Mouse (Mus musculus) c-Kit-positive CD71-positive TER-119-negative erythroid progenitor cells, embryonic 14.5 days (primary cell): ENCODE results near the gene Ina.

Source experiments
- DNase-seq: peaks from one replicate; pipeline ENCODE4 v3.0.0-alpha.2; 2013; ENCODE audit warnings: low read depth

The Ina gene

GRCm38 (mm10) chr19:47014159-47014446 lies 395 bp upstream of the Ina start:
- no peak for DNase-seq

DNA sequence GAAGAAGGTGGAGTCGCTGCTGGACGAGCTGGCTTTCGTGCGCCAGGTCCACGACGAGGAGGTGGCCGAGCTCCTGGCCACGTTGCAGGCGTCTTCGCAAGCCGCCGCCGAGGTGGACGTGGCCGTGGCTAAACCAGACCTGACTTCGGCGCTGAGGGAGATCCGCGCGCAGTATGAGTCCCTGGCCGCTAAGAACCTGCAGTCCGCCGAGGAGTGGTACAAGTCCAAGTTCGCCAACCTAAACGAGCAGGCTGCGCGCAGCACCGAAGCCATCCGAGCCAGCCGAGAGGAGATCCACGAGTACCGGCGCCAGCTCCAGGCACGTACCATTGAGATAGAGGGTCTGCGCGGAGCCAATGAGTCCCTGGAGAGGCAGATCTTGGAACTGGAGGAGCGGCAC lies 898 bp downstream of the Ina start:
- no peak for DNase-seq

DNA sequence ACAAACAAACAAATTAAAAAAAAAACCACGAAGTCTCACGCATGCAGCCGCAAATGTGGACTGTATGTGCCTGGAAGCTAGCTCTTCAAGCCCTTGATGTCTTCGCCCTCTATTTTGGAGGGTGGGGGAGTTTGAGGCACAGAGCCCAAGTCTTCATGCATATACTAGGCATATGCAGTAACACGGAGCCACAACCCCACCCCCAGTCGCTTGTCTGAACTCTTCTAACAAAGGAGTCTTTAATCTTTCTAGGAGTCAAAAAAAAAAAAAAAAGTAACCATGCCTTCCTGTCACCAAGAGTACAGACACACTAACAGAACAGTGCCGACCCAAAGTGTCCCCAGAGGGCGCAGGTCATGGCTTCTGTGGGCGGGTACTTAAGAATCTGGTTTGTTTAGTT lies 1.5 kb downstream of the Ina start:
- DNase-seq: no peak

DNA sequence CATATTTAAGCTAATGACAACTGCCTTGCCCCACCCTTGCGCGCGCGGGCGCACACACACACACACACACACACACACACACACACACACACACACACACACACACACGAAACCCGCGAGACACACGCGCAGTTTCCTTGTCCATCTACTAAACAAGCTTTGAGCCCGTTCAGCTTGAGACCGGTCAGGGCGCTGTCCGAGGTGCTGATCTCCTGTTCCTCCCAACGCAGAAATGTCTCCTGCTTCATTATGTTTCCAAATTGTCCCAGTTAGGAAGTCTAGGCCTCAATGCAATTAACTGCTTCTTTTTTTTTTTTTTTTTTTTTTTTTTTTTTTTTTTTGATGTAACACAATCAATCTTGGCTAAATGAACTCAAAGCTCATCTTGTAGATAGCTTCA lies 2.0 kb downstream of the Ina start:
- peak; percentile 67 for DNase-seq

DNA sequence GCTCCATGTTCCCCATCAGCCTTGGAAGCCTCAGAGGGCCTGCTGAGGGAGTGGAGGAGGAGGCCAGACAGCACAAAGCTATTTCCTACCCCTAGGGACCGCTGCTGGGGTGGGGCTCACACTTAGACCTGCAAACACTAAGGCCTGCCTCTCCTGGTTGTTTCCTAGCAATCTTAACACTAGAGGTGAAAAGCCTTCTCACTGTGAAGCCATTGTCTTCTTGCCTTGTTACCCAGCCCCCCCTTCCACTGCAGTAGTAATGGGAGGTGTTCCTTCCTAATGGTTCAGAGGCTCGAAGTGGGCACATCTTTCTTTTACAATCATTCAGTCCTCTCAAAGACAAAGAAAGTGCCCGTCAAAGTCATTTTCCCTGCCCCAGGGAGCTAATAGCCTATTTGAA lies 3.3 kb downstream of the Ina start:
- no peak for DNase-seq

DNA sequence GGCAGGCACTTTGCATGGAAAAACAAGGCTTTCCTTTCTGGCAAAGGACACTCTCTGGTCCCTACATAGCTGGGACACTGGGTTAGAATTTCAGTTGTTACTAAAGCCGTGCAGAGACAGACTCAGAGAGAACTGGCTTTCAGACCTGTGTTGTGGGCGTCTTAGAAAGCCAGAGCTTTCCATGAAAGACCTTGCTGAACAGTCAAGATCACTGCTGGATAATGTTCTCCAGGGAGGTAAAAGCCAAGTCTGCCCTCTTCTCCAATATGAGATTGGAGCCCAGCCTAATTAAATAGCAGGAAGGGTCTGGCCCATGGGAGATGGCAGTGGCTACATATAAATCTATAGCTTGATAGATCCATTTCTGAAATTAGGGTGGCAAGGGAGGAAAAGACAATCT lies 3.8 kb downstream of the Ina start:
- DNase-seq: no peak

- DNase-seq: no peak
Observed at GRCm38 (mm10) chr19:47019326-47019725, 4.8 kb downstream of the Ina start.

- DNase-seq: no peak
Observed at GRCm38 (mm10) chr19:47022709-47023108, 8.2 kb downstream of the Ina start.

DNA sequence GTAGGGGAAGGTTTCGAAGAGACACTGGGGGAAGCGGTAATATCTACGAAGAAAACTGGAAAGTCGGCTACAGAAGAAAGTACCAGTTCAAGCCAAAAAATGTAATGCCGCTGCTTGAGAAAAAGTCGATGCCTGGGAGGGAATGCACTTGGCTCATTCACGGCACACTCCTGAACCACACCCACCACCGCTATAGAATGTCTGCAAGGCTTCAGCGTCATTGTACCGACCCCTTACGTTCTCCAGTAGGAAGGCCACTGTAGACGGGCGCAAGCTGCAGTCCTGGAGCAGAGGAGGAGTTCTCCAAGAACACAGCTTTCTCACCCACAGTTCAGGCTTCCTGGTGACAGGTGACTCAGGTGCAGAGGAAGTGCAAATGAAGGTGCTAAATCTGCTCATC lies 9.0 kb downstream of the Ina start:
- no peak for DNase-seq

DNA sequence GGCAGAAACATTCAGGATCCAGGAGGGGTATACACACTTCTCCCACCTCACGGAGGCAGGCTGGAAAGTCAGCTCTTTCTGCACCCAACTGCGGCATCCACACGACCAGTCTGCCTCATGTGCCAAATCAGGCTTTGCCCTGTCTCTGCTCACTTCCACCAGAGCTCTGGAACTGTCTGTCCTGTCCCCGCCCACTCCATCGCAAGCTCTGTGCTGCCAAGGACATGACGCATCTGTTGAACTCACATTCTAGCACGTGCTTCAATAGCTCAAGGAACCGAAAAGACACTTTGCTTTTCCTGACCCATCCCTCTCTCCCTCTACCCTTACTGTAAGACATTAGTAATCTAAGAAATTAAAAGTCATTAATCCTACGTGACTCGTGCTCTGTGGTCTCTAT lies 10.5 kb downstream of the Ina start:
- no peak for DNase-seq

- no peak for DNase-seq
Observed at GRCm38 (mm10) chr19:47026513-47026912, 12.0 kb downstream of the Ina start.

- no peak for DNase-seq
Observed at GRCm38 (mm10) chr19:47029796-47030195, 15.3 kb downstream of the Ina start.

DNA sequence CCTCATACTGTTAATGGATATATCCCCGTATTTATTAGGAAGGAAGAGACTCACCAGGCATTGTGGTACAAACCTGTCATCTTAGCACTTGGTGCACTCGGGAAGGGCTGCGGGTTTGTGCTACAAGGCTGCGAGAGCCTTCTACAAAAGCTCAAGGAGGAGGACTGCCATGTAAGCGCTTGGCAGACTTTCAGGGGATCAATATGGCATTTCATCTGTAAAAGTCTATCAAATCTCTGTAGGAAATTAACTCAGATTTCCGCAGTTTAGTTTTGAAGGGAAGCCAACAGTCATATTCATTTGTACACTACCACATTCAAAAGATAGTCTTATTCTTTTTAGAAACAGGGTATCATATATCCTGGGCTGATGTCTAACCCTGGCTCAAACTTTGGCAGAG lies 17.3 kb downstream of the Ina start:
- no peak for DNase-seq

GRCm38 (mm10) chr19:47034916-47035315 lies 20.4 kb downstream of the Ina start:
- no peak for DNase-seq

- DNase-seq: no peak
Observed at GRCm38 (mm10) chr19:47036596-47036995, 22.1 kb downstream of the Ina start.

GRCm38 (mm10) chr19:47040720-47041473 lies 26.4 kb downstream of the Ina start:
- no peak for DNase-seq

- no peak for DNase-seq
Observed at GRCm38 (mm10) chr19:47043608-47044007, 29.1 kb downstream of the Ina start.

DNA sequence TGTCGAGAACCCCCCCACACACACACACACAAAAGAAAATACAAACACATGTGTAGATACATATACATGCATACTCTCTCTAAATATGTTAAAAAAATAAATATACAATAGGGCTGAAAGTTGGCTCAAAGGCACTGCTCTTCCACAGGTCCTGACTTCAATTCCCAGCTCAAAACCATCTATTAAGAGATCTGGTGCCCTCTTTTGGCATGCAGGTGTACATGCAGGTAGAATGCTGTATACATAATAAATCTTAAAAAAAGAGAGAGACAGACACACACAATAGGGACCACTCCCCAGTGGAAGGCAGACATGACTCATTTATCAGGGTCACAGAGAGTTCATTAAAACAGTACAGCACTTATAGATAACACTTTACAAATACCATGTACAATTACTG lies 31.8 kb downstream of the Ina start:
- DNase-seq: no peak

- no peak for DNase-seq
Observed at GRCm38 (mm10) chr19:47047236-47047833, 32.8 kb downstream of the Ina start.

- no peak for DNase-seq
Observed at GRCm38 (mm10) chr19:47049061-47049460, 34.6 kb downstream of the Ina start.

DNA sequence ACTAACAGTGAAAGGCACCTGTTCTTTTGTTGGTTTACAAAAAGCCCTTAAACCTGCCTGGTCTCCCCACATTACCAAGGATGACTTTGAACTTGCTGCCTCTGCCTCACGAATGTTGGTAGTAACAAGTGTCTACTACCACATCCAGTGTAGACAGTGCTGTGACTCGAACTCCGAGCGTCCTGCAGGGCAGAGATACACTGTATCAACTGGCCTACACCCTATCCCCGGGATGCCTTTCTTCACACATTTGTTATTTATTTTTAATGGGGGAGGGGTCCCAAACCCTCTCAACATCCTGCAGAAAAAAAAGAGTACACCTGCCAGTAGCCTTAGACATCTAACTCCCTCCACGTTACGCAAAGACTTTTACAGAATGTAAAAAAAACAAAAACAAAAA lies 35.3 kb downstream of the Ina start:
- DNase-seq: no peak

DNA sequence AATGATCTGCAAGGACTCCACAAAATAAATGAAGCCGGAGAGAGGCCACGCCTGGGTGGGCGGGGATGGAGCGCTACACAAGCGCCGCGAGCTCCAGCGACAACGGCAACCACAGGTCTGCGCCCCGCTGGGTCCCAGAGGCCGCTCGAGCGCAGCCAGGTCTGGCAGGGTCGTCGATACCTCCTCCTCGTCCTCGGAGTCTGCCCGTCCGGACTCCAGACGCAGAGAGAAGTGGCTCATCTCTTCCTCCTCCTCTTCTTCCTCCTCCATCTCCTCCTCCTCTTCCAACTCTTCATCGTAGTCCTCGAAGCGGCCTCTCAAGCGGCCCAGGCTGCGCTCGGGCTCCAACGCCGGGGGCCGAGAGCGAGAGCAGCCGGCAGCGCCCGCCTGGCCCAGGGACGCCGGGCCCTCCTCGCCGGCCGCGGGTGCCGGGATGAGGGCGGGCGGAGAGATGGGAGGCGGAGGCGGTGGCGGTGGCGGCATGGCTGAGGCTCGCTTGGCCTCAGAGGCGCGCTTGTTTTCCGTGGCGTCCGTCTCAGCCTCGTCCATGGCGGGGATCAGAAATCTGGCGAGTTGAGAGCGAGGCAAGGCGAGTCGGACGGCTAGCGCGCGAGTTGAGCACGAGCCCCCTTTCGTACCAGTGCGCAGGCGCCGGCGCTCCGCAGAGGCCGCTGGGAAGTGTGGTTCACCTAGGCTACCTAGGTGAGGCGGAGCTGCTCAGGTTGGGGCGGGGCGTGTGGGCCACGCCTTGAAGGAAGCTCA lies 36.0 kb downstream of the Ina start, which contains the start of gene Pcgf6:
Gene Pcgf6, minus strand, starts transcription at position 636 of the 762 bp plus-strand sequence.
- DNase-seq: peak; percentile 72

- DNase-seq: no peak
Observed at GRCm38 (mm10) chr19:47052927-47053326, 38.4 kb downstream of the Ina start.
